ENCODE assay signal across 13 mouse cellular contexts in genomic region chr9:58438921-58439396, GRCm38 (mm10). TPM values are rescaled to one million over a fixed set of nuclear protein-coding genes. Genes with fewer than 3 reads are reported as not detected.
DNase-seq lines count a peak whose midpoint lies in the region; ATAC-seq lines count a peak whose summit lies in the region.
"Had no signal": no experiment of that assay in that cellular context is flagged by ENCODE, and none has a peak within 500 bp of the region (broad histone marks: within the 10 kb centered on the region; RNA-seq: fewer than 3 reads in every experiment).

No protein-coding gene starts in this region.

- H3K27ac ChIP-seq in forebrain, embryonic 13.5 days, result peak overlapping the region; percentile 80
- peak overlapping the region; percentile 60 for H3K27ac ChIP-seq in neural tube, embryonic 15.5 days (replicated peaks)
- H3K27ac ChIP-seq: liver, embryonic 13.5 days; stomach, postnatal 0 days had no signal

- 0 out of 2 replicates have a peak overlapping the region, but pooled peaks have one; percentile 2 for H3K4me3 ChIP-seq in forebrain, embryonic 13.5 days
- no peak overlapping the region for H3K4me3 ChIP-seq in neural tube, embryonic 15.5 days (replicated peaks)
- H3K4me3 ChIP-seq: erythroblast, embryonic 14.5 days; liver, embryonic 13.5 days had no signal

- intact Hi-C loops in left cerebral cortex, postnatal 10 days (cut with DNase I), result no loop called here

- peak; percentile 80 for DNase-seq in brain, adult 2 months (ENCODE audit: low read depth, low spot score)
- peak; percentile 43 to 54 for DNase-seq in left cerebral cortex, postnatal 10 days (ENCODE audit: extremely low spot score in 1 of 2, low spot score in 2 of 2)
- no peak for DNase-seq in spleen, postnatal 14 days (ENCODE audit: low spot score in 2 of 2)
- DNase-seq in heart, adult 18-20 months, result no peak
- no peak for DNase-seq in heart, adult 9 months (ENCODE audit: low spot score in 2 of 2)
- DNase-seq in urinary bladder, postnatal 4 days (ENCODE audit: low spot score in 2 of 2), result no peak
- DNase-seq: liver, embryonic 13.5 days had no signal

- no peaks in the 10 kb centered on the region for H3K36me3 ChIP-seq in forebrain, embryonic 13.5 days (ENCODE audit: poor library complexity, severe bottlenecking)
- H3K36me3 ChIP-seq in neural tube, embryonic 15.5 days, result no peaks in the 10 kb centered on the region
- H3K36me3 ChIP-seq: liver, embryonic 13.5 days had no signal

- ATAC-seq in forebrain, embryonic 13.5 days, result peak; percentile 52
- ATAC-seq in neural tube, embryonic 15.5 days (ENCODE audit: low FRiP score), result 0 out of 2 replicates have a peak, but pooled peaks have one; percentile 18

- H3K4me2 ChIP-seq in forebrain, embryonic 13.5 days, result peak overlapping the region; percentile 43
- peak overlapping the region; percentile 30 for H3K4me2 ChIP-seq in neural tube, embryonic 15.5 days
- H3K4me2 ChIP-seq: liver, embryonic 13.5 days had no signal

- WGBS in forebrain, embryonic 13.5 days, result 18% methylated on average over 22 of the region's 22 CpGs
- 25% methylated on average over 22 of the region's 22 CpGs for WGBS in neural tube, embryonic 15.5 days

- peak overlapping the region; percentile 36 for H3K9ac ChIP-seq in forebrain, embryonic 13.5 days
- no peak overlapping the region for H3K9ac ChIP-seq in neural tube, embryonic 15.5 days (replicated peaks)
- H3K9ac ChIP-seq: liver, embryonic 13.5 days had no signal

- no peaks in the 10 kb centered on the region for H3K9me3 ChIP-seq in forebrain, embryonic 13.5 days (replicated peaks)
- no peaks in the 10 kb centered on the region for H3K9me3 ChIP-seq in neural tube, embryonic 15.5 days (replicated peaks)
- H3K9me3 ChIP-seq: liver, embryonic 13.5 days had no signal

- H3K27me3 ChIP-seq in forebrain, embryonic 13.5 days, result no peaks in the 10 kb centered on the region
- no peaks in the 10 kb centered on the region for H3K27me3 ChIP-seq in neural tube, embryonic 15.5 days (replicated peaks)
- H3K27me3 ChIP-seq: liver, embryonic 13.5 days had no signal

- H3K4me1 ChIP-seq in forebrain, embryonic 13.5 days, result peaks cover 60% of the 10 kb centered on the region
- peaks cover 65% of the 10 kb centered on the region for H3K4me1 ChIP-seq in neural tube, embryonic 15.5 days
- H3K4me1 ChIP-seq: liver, embryonic 13.5 days had no signal

RNA-seq across cellular contexts. Expression of gene Insyn1, which starts 49.4 kb away (rescaled TPM):
- polyA plus RNA-seq in forebrain, embryonic 13.5 days (2015; fragmentation: Nextera tagmentation; extraction: Ambion mirVana), result 2.8 and 3.5 TPM in 2 replicates
- 100 to 1,000 TPM; 126 to 133 TPM for total RNA-seq in left cerebral cortex, postnatal 10 days (2021)
- 9.5 and 14.9 TPM in 2 replicates for polyA plus RNA-seq in neural tube, embryonic 15.5 days (2015; fragmentation: Nextera tagmentation; extraction: Ambion mirVana)
- total RNA-seq in heart, adult 18-20 months (2021), result 10 to 100 TPM; 28.2 to 30.7 TPM
- total RNA-seq: common myeloid progenitor, adult 5-6 weeks; megakaryocyte progenitor cell, adult 5-6 weeks had no signal
- polyA plus RNA-seq: erythroblast, embryonic 14.5 days had no signal

Comparison
In these comparisons a context has a peak if more than half of its experiments do, and no peak if none do; other contexts are left out.
1. DNase-seq: peak in brain, adult 2 months (single experiment) and left cerebral cortex, postnatal 10 days (2 of 2); none in spleen, postnatal 14 days (0 of 2), heart, adult 18-20 months (0 of 2), heart, adult 9 months (0 of 2) and urinary bladder, postnatal 4 days (0 of 2).
2. RNA of gene Insyn1, which starts 49.4 kb away (total RNA-seq): 126 to 133 TPM in left cerebral cortex, postnatal 10 days; 28.2 to 30.7 TPM in heart, adult 18-20 months; every median in the first group is over 4 times any median in the second.